ENCODE assay signal across 8 mouse cellular contexts in genomic region chr9:107547026-107547425, GRCm38 (mm10). TPM values are rescaled to one million over a fixed set of nuclear protein-coding genes. Genes with fewer than 3 reads are reported as not detected.
A peak's percentile ranks its signal among the peaks of the same experiment; 100 is the strongest.
DNase-seq lines count a peak whose midpoint lies in the region; ATAC-seq and TF ChIP-seq lines count a peak whose summit lies in the region.

Gene Zmynd10, plus strand, starts transcription at chr9:107547298.

- WGBS in forebrain, embryonic 15.5 days, result 4% methylated on average over 20 of the region's 20 CpGs
- 5% methylated on average over 20 of the region's 20 CpGs for WGBS in liver, embryonic 15.5 days (ENCODE audit: insufficient replicate concordance)
- 3% methylated on average over 20 of the region's 20 CpGs for WGBS in stomach, postnatal 0 days

- H3K27me3 ChIP-seq in forebrain, embryonic 15.5 days, result peaks cover 20% of the 10 kb centered on the region
- peaks cover 39% of the 10 kb centered on the region for H3K27me3 ChIP-seq in liver, embryonic 15.5 days
- no peaks in the 10 kb centered on the region for H3K27me3 ChIP-seq in stomach, postnatal 0 days (ENCODE audit: control insufficient read depth, insufficient read depth, low read length)

- DNase-seq in CD4-positive, CD25-positive, alpha-beta regulatory T cell, adult 2 months (ENCODE audit: low read depth, low spot score), result peak; percentile 93
- DNase-seq in adrenal gland, postnatal 4 days (ENCODE audit: low spot score in 2 of 2), result peak; percentile 72 to 84
- peak; percentile 90 to 94 for DNase-seq in heart, postnatal 10 days
- DNase-seq in kidney, postnatal 36 days, result peak; percentile 97
- peak; percentile 86 for DNase-seq in neural tube, embryonic 10.5 days (ENCODE audit: extremely low spot score, low spot score)
- peak; percentile 93 for DNase-seq in stomach, postnatal 0 days (ENCODE audit: low spot score)

- peak within 1 kb of the TSS; percentile 12 for H3K4me3 ChIP-seq in forebrain, embryonic 15.5 days
- H3K4me3 ChIP-seq in liver, embryonic 15.5 days (replicated peaks), result peak within 1 kb of the TSS; percentile 13; the same call in 1 of the 2 replicates
- no peak within 1 kb of the TSS for H3K4me3 ChIP-seq in stomach, postnatal 0 days (ENCODE audit: low read depth, low read length)

- no peaks in the 10 kb centered on the region for H3K9me3 ChIP-seq in forebrain, embryonic 15.5 days
- H3K9me3 ChIP-seq in liver, embryonic 15.5 days (replicated peaks), result no peaks in the 10 kb centered on the region
- H3K9me3 ChIP-seq in stomach, postnatal 0 days (ENCODE audit: control insufficient read depth, low read length), result no peaks in the 10 kb centered on the region

- no peak within 1 kb of the TSS for H3K9ac ChIP-seq in forebrain, embryonic 15.5 days (replicated peaks)
- H3K9ac ChIP-seq in liver, embryonic 15.5 days, result no peak within 1 kb of the TSS
- H3K9ac ChIP-seq in stomach, postnatal 0 days (ENCODE audit: low read length), result no peak within 1 kb of the TSS

- peaks cover 17% of the 10 kb centered on the region for H3K36me3 ChIP-seq in forebrain, embryonic 15.5 days
- peaks cover 17% of the 10 kb centered on the region for H3K36me3 ChIP-seq in liver, embryonic 15.5 days (replicated peaks)
- H3K36me3 ChIP-seq in stomach, postnatal 0 days (ENCODE audit: control insufficient read depth, insufficient read depth, low read length), result peaks cover 4% of the 10 kb centered on the region; the same call in 1 of the 2 replicates

- TF ChIP-seq EP300 in stomach, postnatal 0 days (optimal IDR thresholded peaks at IDR 0.05), result no peak

- peak within 1 kb of the TSS; percentile 41 for H3K4me2 ChIP-seq in forebrain, embryonic 15.5 days (replicated peaks)
- peak within 1 kb of the TSS; percentile 51 for H3K4me2 ChIP-seq in liver, embryonic 15.5 days
- H3K4me2 ChIP-seq in stomach, postnatal 0 days (replicated peaks; ENCODE audit: low read depth), result peak within 1 kb of the TSS; percentile 40

- ATAC-seq in forebrain, embryonic 15.5 days (replicated peaks), result peak; percentile 67
- ATAC-seq in liver, embryonic 15.5 days (ENCODE audit: insufficient read depth), result peak; percentile 51
- peak; percentile 47 for ATAC-seq in stomach, postnatal 0 days (ENCODE audit: low FRiP score, low TSS enrichment)

- H3K4me1 ChIP-seq in forebrain, embryonic 15.5 days, result peaks cover 42% of the 10 kb centered on the region
- peaks cover 60% of the 10 kb centered on the region for H3K4me1 ChIP-seq in liver, embryonic 15.5 days (replicated peaks)
- peaks cover 8% of the 10 kb centered on the region; the same call in 1 of the 2 replicates for H3K4me1 ChIP-seq in stomach, postnatal 0 days (replicated peaks; ENCODE audit: control insufficient read depth, insufficient read depth)

- no peak for TF ChIP-seq CTCF in stomach, postnatal 0 days (IDR thresholded peaks at IDR 0.05; ENCODE audit: low read depth)

- intact Hi-C loops in heart, postnatal 10 days (cut with DNase I), result no loop called here

- H3K27ac ChIP-seq in forebrain, embryonic 15.5 days (replicated peaks), result peak within 1 kb of the TSS; percentile 60
- peak within 1 kb of the TSS; percentile 15; the same call in 1 of the 2 replicates for H3K27ac ChIP-seq in liver, embryonic 15.5 days (replicated peaks)
- no peak within 1 kb of the TSS for H3K27ac ChIP-seq in stomach, postnatal 0 days (replicated peaks)

RNA-seq across cellular contexts. Expression of gene Zmynd10, which starts in this region (rescaled TPM):
- total RNA-seq in adrenal gland, postnatal 4 days (2021), result 1 to 10 TPM in 1 of 2 experiments, under 1 TPM in 1; 0.71 to 1.6 TPM
- polyA plus RNA-seq in forebrain, embryonic 15.5 days (2015; fragmentation: Nextera tagmentation; extraction: Ambion mirVana), result 3.7 and 4.6 TPM in 2 replicates
- total RNA-seq in heart, postnatal 10 days (2021), result not detected
- polyA plus RNA-seq in liver, embryonic 15.5 days (2015; fragmentation: Nextera tagmentation; extraction: Ambion mirVana), result 0.64 and 1.0 TPM in 2 replicates
- 0.94 and 0.97 TPM in 2 replicates for polyA plus RNA-seq in stomach, postnatal 0 days (2015; fragmentation: Nextera tagmentation; extraction: Ambion mirVana)

Comparison
In these comparisons a context has a peak if more than half of its experiments do, and no peak if none do; other contexts are left out.
1. Peak in DNase-seq in heart, postnatal 10 days; RNA of the gene not detected or under 1 TPM.
2. Peak in DNase-seq, ATAC-seq and H3K4me2 ChIP-seq in stomach, postnatal 0 days; RNA of the gene not detected or under 1 TPM.